Mouse (Mus musculus) kidney, postnatal 25 days (tissue): ENCODE measurements around the gene Cadps.

Experiments used
- DNase-seq, 2 experiments: peaks; one replicate each; pipeline ENCODE4 v3.0.0; 2021; ENCODE audit warnings: mixed read lengths in 2 of 2

Gene Cadps

DNA sequence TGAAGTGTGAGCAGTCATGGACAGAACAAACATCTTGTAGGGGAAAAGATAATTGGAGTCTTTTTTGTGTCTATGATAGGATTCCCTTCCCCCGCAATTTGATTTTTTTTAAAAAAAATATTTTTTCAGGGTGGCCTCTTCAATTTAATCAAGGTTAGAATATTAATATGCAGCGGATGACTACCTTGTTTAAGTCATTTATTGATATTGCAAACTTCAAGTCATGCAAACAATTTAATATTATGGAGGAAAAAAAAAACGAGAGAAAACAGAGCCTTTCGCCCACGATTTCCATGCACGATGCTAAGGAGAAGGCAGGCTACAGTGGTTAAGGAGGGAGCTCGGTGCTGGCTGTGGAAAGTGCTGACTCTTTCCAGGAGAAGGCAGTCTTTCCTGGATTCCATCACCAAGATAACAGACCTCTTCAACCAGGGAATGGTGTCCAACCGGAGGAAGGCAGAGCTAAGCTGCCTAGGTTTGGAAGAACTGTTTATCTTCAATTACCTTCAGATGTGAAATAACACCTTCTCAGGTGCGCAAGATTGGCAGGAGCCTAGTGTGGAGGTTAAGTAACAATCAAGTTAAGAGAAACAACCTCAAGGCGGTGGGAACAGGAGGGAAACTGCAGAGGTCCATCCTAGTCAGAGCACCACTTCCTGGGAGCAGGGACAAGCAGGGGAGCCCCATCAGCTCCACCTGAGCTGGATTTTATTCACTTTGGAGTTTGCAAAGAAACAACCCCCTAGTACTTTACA is 483.9 kb downstream of the Cadps start:
- DNase-seq: no peak

DNA sequence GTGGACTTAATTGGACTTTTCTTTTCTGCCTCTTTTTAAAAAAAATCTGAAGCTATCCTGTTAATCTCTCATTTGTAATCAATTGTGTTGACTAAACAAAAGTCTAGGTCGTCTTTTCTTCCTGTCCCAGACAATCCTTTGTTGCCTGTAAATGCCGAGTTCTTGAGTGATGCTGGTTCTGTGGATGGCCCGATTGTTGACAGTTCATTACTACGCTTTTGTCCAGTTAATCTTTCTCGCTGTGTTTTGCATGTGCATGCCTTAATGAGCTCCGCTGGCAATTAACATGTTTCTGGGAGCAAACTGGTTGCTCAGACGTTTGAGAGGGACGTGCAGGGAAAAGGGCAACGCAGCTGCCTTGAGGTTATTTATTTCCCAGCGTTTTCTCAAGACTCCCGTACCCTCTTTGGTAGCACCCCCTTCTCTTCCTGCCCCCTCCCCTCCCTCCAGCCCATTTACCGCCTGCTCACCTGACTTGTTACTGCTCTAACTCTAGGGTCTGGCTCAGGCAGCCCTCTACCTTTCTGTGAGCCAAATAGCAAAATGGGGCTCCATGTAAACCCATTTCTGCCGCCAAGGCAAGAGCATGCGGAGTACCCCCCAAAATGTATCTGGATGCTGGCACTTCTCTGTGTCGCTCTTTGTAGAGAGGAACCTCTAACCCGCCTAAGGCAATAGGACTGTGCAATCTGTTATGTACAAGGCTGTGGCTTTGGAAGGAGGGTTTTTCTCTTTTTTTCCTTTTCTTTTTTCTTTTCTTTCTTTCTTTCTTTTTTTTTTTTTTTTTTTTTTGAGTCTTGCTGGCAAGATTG is 484.7 kb downstream of the Cadps start:
- DNase-seq: no peak

- no peak for DNase-seq
Observed at GRCm38 (mm10) chr14:12337421-12337997, 485.4 kb downstream of the Cadps start.

GRCm38 (mm10) chr14:12334925-12335324 is 488.0 kb downstream of the Cadps start:
- no peak for DNase-seq

GRCm38 (mm10) chr14:12333622-12334021 is 489.3 kb downstream of the Cadps start:
- no peak for DNase-seq
